Mouse (Mus musculus): ENCODE data around the gene Snrpf.

Gene Snrpf

GRCm38 (mm10) chr10:93589281-93589848, at the start of gene Snrpf:
Snrpf (minus strand) TSS chr10:93589706.
- peak; percentile 88 for DNase-seq (ENCODE audit: extremely low read depth, low read depth)

- no peak for DNase-seq (ENCODE audit: extremely low read depth, low read depth)
Measured at GRCm38 (mm10) chr10:93635941-93636340, 46.4 kb upstream of the Snrpf start.

GRCm38 (mm10) chr10:93633971-93634370, 44.5 kb upstream of the Snrpf start:
- DNase-seq (ENCODE audit: extremely low read depth, low read depth) = no peak

- no peak for DNase-seq (ENCODE audit: extremely low read depth, low read depth)
Measured at GRCm38 (mm10) chr10:93633563-93633962, 44.1 kb upstream of the Snrpf start.

- DNase-seq (ENCODE audit: extremely low read depth, low read depth) = no peak
Measured at GRCm38 (mm10) chr10:93632086-93632485, 42.6 kb upstream of the Snrpf start.

GRCm38 (mm10) chr10:93630310-93630709, 40.8 kb upstream of the Snrpf start:
- no peak for DNase-seq (ENCODE audit: extremely low read depth, low read depth)

- DNase-seq (ENCODE audit: extremely low read depth, low read depth) = no peak
Measured at GRCm38 (mm10) chr10:93624151-93624550, 34.6 kb upstream of the Snrpf start.

GRCm38 (mm10) chr10:93623725-93624124, 34.2 kb upstream of the Snrpf start:
- no peak for DNase-seq (ENCODE audit: extremely low read depth, low read depth)

GRCm38 (mm10) chr10:93620438-93621179, 31.1 kb upstream of the Snrpf start:
- DNase-seq (ENCODE audit: extremely low read depth, low read depth) = no peak

GRCm38 (mm10) chr10:93614850-93615249, 25.3 kb upstream of the Snrpf start:
- DNase-seq (ENCODE audit: extremely low read depth, low read depth) = no peak

GRCm38 (mm10) chr10:93611419-93612007, 22.0 kb upstream of the Snrpf start:
- no peak for DNase-seq (ENCODE audit: extremely low read depth, low read depth)

GRCm38 (mm10) chr10:93610896-93611295, 21.4 kb upstream of the Snrpf start:
- DNase-seq (ENCODE audit: extremely low read depth, low read depth) = no peak

GRCm38 (mm10) chr10:93609236-93609635, 19.7 kb upstream of the Snrpf start:
- DNase-seq (ENCODE audit: extremely low read depth, low read depth) = no peak

GRCm38 (mm10) chr10:93608051-93608450, 18.5 kb upstream of the Snrpf start:
- DNase-seq (ENCODE audit: extremely low read depth, low read depth) = no peak

- DNase-seq (ENCODE audit: extremely low read depth, low read depth) = no peak
Measured at GRCm38 (mm10) chr10:93606326-93606725, 16.8 kb upstream of the Snrpf start.

- DNase-seq (ENCODE audit: extremely low read depth, low read depth) = no peak
Measured at GRCm38 (mm10) chr10:93603256-93603655, 13.8 kb upstream of the Snrpf start.

GRCm38 (mm10) chr10:93602309-93602708, 12.8 kb upstream of the Snrpf start:
- no peak for DNase-seq (ENCODE audit: extremely low read depth, low read depth)

- DNase-seq (ENCODE audit: extremely low read depth, low read depth) = no peak
Measured at GRCm38 (mm10) chr10:93596641-93597040, 7.1 kb upstream of the Snrpf start.

- no peak for DNase-seq (ENCODE audit: extremely low read depth, low read depth)
Measured at GRCm38 (mm10) chr10:93595831-93596230, 6.3 kb upstream of the Snrpf start.

GRCm38 (mm10) chr10:93594022-93594482, 4.5 kb upstream of the Snrpf start:
- peak; percentile 53 for DNase-seq (ENCODE audit: extremely low read depth, low read depth)

GRCm38 (mm10) chr10:93592456-93592855, 3.0 kb upstream of the Snrpf start:
- no peak for DNase-seq (ENCODE audit: extremely low read depth, low read depth)

GRCm38 (mm10) chr10:93588796-93589195, 710 bp downstream of the Snrpf start:
- no peak for DNase-seq (ENCODE audit: extremely low read depth, low read depth)
